Mouse (Mus musculus): ENCODE results near the gene Zfp69. TPM values are rescaled to one million over a fixed set of nuclear protein-coding genes. Genes with fewer than 3 reads are reported as not detected.

The Zfp69 gene
- total and polyA plus RNA-seq, 2 experiments from 2014 or later, result 2.0 to 3.8 TPM

DNA sequence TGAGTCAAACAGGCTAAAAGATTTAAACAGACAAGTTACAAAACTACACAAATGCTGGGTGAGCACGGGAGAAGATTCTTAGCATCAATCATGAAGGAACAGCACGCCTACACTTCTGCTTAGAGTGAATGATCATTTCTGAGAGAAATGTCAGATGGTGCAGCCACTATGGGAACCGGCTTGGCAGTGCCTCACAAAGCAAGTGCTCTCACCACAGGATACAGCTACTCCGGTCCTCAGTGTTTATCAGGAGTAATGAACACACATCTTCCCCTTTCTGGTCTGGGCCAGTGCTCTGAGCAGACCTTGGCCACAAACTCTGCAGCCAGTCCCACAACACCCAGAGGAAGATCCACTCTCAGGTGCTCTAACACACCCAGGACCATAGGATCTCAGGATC lies 47.0 kb downstream of the Zfp69 start:
- TF ChIP-seq EP300 (IDR thresholded peaks at IDR 0.05; ENCODE audit: low read depth), result no peak
- TF ChIP-seq CTCF (IDR thresholded peaks at IDR 0.05; ENCODE audit: low read depth), result no peak
- no peaks in the 10 kb centered on the region for H3K36me3 ChIP-seq (replicated peaks; ENCODE audit: control insufficient read depth, insufficient read depth, low read length)
- no peak overlapping the region for H3K4me2 ChIP-seq (ENCODE audit: low read depth, low read length)
- ATAC-seq (ENCODE audit: insufficient read depth, low read depth) (no peak), DNase-seq (ENCODE audit: low spot score) (no peak)
- H3K9me3 ChIP-seq (replicated peaks; ENCODE audit: control insufficient read depth, low read length), result no peaks in the 10 kb centered on the region
- H3K4me3 ChIP-seq (ENCODE audit: low read depth, low read length), result no peak overlapping the region
- H3K27me3 ChIP-seq (ENCODE audit: control insufficient read depth, insufficient read depth, low read length), result no peaks in the 10 kb centered on the region
- H3K4me1 ChIP-seq (ENCODE audit: control insufficient read depth, insufficient read depth), result no peaks in the 10 kb centered on the region
- H3K27ac ChIP-seq (ENCODE audit: low read depth), result no peak overlapping the region
- H3K9ac ChIP-seq (replicated peaks; ENCODE audit: low read depth, low read length), result no peak overlapping the region
- 59% methylated on average over 4 of the region's 4 CpGs for WGBS

DNA sequence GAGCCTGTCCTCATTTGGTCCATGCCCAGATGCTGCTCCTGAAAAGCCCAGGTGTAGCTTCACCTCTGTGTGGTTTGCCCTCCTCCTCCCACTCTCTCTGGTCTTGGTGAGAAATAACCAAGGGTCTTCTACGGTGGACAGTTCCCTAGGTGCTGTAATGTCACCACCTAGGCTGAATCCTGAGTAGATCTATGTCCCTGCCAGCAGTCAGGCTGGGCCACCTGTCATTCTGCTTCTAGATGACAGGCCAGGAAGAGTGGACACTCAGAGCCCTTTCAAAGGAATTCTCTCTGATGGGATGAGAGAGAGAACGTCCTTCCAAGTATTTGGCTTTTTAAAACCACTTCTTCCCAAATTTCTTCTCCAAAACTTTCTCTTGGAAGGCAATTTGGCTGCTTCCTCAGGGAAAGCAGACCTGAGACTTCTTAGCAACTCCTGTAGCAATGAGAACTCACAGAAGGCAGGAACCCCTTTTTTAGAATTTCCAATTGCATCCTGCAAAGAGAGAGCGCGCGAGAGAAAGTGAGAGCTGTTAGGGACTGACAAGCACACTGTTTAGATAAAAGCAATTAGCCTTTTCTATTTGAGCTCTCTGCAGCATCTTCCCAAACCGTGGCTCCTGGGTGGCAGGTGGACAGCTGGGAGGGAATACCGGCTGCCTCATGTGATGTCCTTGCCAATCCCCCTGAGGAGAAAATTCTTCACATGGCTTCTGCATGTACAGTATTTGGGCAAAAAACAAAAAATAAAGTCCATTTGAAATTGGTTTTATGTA lies 55.5 kb downstream of the Zfp69 start:
- Histone ChIP-seq H3K27me3 (ENCODE audit: control insufficient read depth, insufficient read depth, low read length) (no peaks in the 10 kb centered on the region), H3K36me3 (replicated peaks; ENCODE audit: control insufficient read depth, insufficient read depth, low read length) (no peaks in the 10 kb centered on the region), H3K4me2 (ENCODE audit: low read depth, low read length) (no peak overlapping the region), H3K4me3 (ENCODE audit: low read depth, low read length) (no peak overlapping the region), H3K4me1 (ENCODE audit: control insufficient read depth, insufficient read depth) (no peaks in the 10 kb centered on the region), H3K27ac (ENCODE audit: low read depth) (no peak overlapping the region), H3K9me3 (replicated peaks; ENCODE audit: control insufficient read depth, low read length) (no peaks in the 10 kb centered on the region), H3K9ac (replicated peaks; ENCODE audit: low read depth, low read length) (no peak overlapping the region)
- ATAC-seq (ENCODE audit: insufficient read depth, low read depth), result no peak
- WGBS, result 61% methylated on average over 7 of the region's 7 CpGs
- no peak for TF ChIP-seq CTCF (IDR thresholded peaks at IDR 0.05; ENCODE audit: low read depth)
- no peak for TF ChIP-seq EP300 (IDR thresholded peaks at IDR 0.05; ENCODE audit: low read depth)
- no peak for DNase-seq (ENCODE audit: low spot score)

DNA sequence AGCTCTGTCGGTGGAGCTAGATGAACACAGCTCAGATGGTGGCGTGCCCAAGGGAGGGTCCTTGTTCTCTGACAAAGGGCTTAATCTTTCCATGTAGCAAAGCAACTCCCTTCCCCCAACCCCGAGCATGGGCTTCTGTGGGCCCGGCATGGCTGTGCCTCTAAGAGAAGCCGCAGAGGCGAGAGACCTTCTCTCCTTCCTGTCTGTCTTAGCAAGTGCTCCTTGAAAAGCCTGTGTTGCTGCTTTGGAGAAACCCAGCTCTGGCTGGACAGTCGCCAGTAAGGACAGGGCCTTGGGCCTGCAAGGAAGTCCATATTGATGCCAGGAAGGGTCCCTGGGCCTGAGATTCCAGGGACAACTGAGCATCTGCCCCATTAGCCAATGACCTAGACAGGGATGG lies 56.3 kb downstream of the Zfp69 start:
- DNase-seq (ENCODE audit: low spot score) (no peak), ATAC-seq (ENCODE audit: insufficient read depth, low read depth) (no peak)
- no peaks in the 10 kb centered on the region for H3K4me1 ChIP-seq (ENCODE audit: control insufficient read depth, insufficient read depth)
- no peaks in the 10 kb centered on the region for H3K36me3 ChIP-seq (replicated peaks; ENCODE audit: control insufficient read depth, insufficient read depth, low read length)
- H3K9me3 ChIP-seq (replicated peaks; ENCODE audit: control insufficient read depth, low read length), result no peaks in the 10 kb centered on the region
- no peak overlapping the region for H3K9ac ChIP-seq (replicated peaks; ENCODE audit: low read depth, low read length)
- H3K27ac ChIP-seq (ENCODE audit: low read depth), result no peak overlapping the region
- TF ChIP-seq EP300 (IDR thresholded peaks at IDR 0.05; ENCODE audit: low read depth) (no peak), CTCF (IDR thresholded peaks at IDR 0.05; ENCODE audit: low read depth) (no peak)
- no peaks in the 10 kb centered on the region for H3K27me3 ChIP-seq (ENCODE audit: control insufficient read depth, insufficient read depth, low read length)
- 81% methylated on average over 7 of the region's 7 CpGs for WGBS
- H3K4me2 ChIP-seq (ENCODE audit: low read depth, low read length), result no peak overlapping the region
- H3K4me3 ChIP-seq (ENCODE audit: low read depth, low read length), result no peak overlapping the region

DNA sequence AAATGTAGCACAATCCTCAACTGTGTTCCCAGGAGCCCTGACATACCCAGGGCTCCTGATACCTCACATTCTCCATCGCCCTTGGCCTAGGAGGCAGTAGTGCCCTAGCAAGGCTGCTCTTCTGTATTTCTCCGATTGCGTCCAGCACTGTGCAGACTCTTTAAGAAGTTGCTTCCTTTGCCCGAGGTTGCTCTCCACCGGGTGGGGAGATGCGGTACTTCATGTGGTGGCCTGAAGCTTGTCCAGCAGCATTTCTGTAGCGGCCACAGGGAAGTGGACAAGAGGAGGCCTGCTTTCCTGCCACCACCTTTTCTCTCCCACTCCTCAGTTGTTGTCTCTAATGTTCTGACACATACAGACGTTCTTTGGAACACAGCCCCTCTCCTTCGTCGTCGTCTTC lies 56.9 kb downstream of the Zfp69 start:
- Histone ChIP-seq H3K4me1 (ENCODE audit: control insufficient read depth, insufficient read depth) (no peaks in the 10 kb centered on the region), H3K36me3 (replicated peaks; ENCODE audit: control insufficient read depth, insufficient read depth, low read length) (no peaks in the 10 kb centered on the region), H3K4me3 (ENCODE audit: low read depth, low read length) (no peak overlapping the region), H3K4me2 (ENCODE audit: low read depth, low read length) (no peak overlapping the region), H3K9me3 (replicated peaks; ENCODE audit: control insufficient read depth, low read length) (no peaks in the 10 kb centered on the region), H3K9ac (replicated peaks; ENCODE audit: low read depth, low read length) (no peak overlapping the region), H3K27ac (ENCODE audit: low read depth) (no peak overlapping the region), H3K27me3 (ENCODE audit: control insufficient read depth, insufficient read depth, low read length) (no peaks in the 10 kb centered on the region)
- WGBS, result 67% methylated on average over 11 of the region's 11 CpGs
- TF ChIP-seq EP300 (IDR thresholded peaks at IDR 0.05; ENCODE audit: low read depth) (no peak), CTCF (IDR thresholded peaks at IDR 0.05; ENCODE audit: low read depth) (no peak)
- ATAC-seq (ENCODE audit: insufficient read depth, low read depth) (no peak), DNase-seq (ENCODE audit: low spot score) (no peak)

DNA sequence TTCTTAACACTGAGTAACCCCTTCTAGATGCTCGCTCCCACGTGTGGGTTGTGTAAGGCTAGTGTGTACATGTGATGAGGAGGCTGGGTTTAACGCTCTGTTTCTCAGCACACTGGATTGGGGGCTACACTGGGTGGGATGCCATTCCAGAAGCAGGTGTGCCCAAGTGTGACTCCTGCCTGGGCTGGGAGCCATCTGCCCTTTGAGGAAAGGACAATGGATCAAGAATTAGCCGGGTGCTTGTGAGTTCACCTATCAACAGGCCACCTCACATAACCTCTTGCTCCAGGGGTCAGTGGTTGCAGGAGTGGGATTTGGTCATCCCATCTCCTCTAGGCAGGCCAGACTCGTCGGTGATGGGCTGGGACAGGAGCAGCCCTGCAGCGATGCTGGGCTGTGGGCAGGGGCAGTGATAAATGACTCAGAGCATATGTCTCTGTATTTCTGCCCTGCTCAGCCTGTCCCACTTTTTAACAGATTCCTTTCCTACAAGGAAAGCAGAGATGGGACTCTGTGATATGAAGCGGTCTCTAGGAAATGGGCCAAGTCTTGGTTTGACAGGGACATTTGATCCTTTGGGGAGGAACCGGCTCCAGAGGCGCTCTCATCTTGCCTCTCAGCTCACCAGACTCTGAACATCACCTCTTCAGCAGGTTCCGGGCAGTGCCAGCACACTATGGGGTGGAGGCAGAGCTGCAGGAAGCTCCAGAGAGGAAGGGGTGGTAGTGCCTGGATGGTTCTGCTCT lies 57.7 kb downstream of the Zfp69 start:
- H3K36me3 ChIP-seq (replicated peaks; ENCODE audit: control insufficient read depth, insufficient read depth, low read length), result no peaks in the 10 kb centered on the region
- H3K9me3 ChIP-seq (replicated peaks; ENCODE audit: control insufficient read depth, low read length), result no peaks in the 10 kb centered on the region
- no peak overlapping the region for H3K27ac ChIP-seq (ENCODE audit: low read depth)
- TF ChIP-seq CTCF (IDR thresholded peaks at IDR 0.05; ENCODE audit: low read depth) (no peak), EP300 (IDR thresholded peaks at IDR 0.05; ENCODE audit: low read depth) (no peak)
- H3K4me2 ChIP-seq (ENCODE audit: low read depth, low read length), result no peak overlapping the region
- H3K4me3 ChIP-seq (ENCODE audit: low read depth, low read length), result no peak overlapping the region
- DNase-seq (ENCODE audit: low spot score) (no peak), ATAC-seq (ENCODE audit: insufficient read depth, low read depth) (no peak)
- no peak overlapping the region for H3K9ac ChIP-seq (replicated peaks; ENCODE audit: low read depth, low read length)
- no peaks in the 10 kb centered on the region for H3K27me3 ChIP-seq (ENCODE audit: control insufficient read depth, insufficient read depth, low read length)
- 62% methylated on average over 11 of the region's 11 CpGs for WGBS
- H3K4me1 ChIP-seq (ENCODE audit: control insufficient read depth, insufficient read depth), result no peaks in the 10 kb centered on the region

Measured in heart, postnatal 0 days (tissue).